Mouse (Mus musculus) limb, embryonic 11.5 days (tissue): Measurements from ENCODE around the gene Lyz1. TPM values are rescaled to one million over a fixed set of nuclear protein-coding genes. Genes with fewer than 3 reads are reported as not detected.
"Not testable (repeated sequence)": the region's sequence is repeated elsewhere in the genome, so short reads cannot be mapped to it uniquely, and the experiment has no call there.

Experiments
- ATAC-seq: fragments of 200-750 bp; cut with Nextera tagmentation; 2 replicates; pipeline ENCODE4 v1.8.0; 2017; ENCODE audit warnings: low read depth; ENCODE audit not compliant: insufficient number of reproducible peaks, low FRiP score, low TSS enrichment
- DNase-seq: peaks from one replicate; pipeline ENCODE4 v3.0.0-alpha.2; 2015; ENCODE audit warnings: low spot score
- H3K27ac ChIP-seq: fragments of 300-500 bp; sonication (generic); replicated peaks from 2 replicates; pipeline ENCODE4 v1.5.1; 2014; ENCODE audit warnings: low read depth, mild to moderate bottlenecking, low read length
- H3K27me3 ChIP-seq: fragments of 300-500 bp; sonication (generic); 2 replicates; pipeline ENCODE4 v1.6.1; 2014; ENCODE audit warnings: mild to moderate bottlenecking, low read length, mixed read lengths; ENCODE audit not compliant: control insufficient read depth, insufficient read depth
- H3K36me3 ChIP-seq: fragments of 300-500 bp; sonication (generic); 2 replicates; pipeline ENCODE4 v1.6.1; 2014; ENCODE audit warnings: mild to moderate bottlenecking, low read length, moderate library complexity, mixed read lengths; ENCODE audit not compliant: control insufficient read depth, insufficient read depth
- H3K4me1 ChIP-seq: fragments of 300-500 bp; sonication (generic); 2 replicates; pipeline ENCODE4 v1.6.1; 2014; ENCODE audit warnings: low read length, mixed read lengths; ENCODE audit not compliant: control insufficient read depth, insufficient read depth
- H3K4me2 ChIP-seq: fragments of 300-500 bp; sonication (generic); 2 replicates; pipeline ENCODE4 v1.6.1; 2014; ENCODE audit warnings: low read depth, mild to moderate bottlenecking, moderate library complexity; ENCODE audit not compliant: severe bottlenecking
- H3K4me3 ChIP-seq: fragments of 300-500 bp; sonication (generic); 2 replicates; pipeline ENCODE4 v1.5.1; 2014; ENCODE audit warnings: low read depth, low read length
- H3K9ac ChIP-seq: fragments of 300-500 bp; sonication (generic); 2 replicates; pipeline ENCODE4 v1.6.1; 2014; ENCODE audit warnings: mild to moderate bottlenecking, low read length
- H3K9me3 ChIP-seq: fragments of 300-500 bp; sonication (generic); 2 replicates; pipeline ENCODE4 v1.6.1; 2016; ENCODE audit warnings: low read length; ENCODE audit not compliant: control insufficient read depth
- WGBS: fragments of 180-500 bp; shearing (Covaris S2); extraction: QIAGEN DNeasy Blood & Tissue Kit; methylation state at CpG from one replicate; pipeline ENCODE4 v1.1.7; 2014; 5-methylcytosine and 5-hydroxymethylcytosine counted together
- polyA plus RNA-seq: library from polyadenylated mRNA; unstranded; fragments of >200 nt; fragmentation: Nextera tagmentation; extraction: Ambion mirVana; gene quantifications from 2 replicates; pipeline ENCODE4 v1.2.1, GENCODE M21; 2014

Gene Lyz1
- polyA plus RNA-seq, 1 experiment from 2014 or later, result not detected

GRCm38 (mm10) chr10:117290936-117291335 lies 1.7 kb downstream of the Lyz1 start:
- not testable (repeated sequence) for H3K9ac ChIP-seq, H3K36me3 ChIP-seq, DNase-seq, ATAC-seq, H3K27me3 ChIP-seq, H3K4me1 ChIP-seq, H3K4me2 ChIP-seq, H3K9me3 ChIP-seq, H3K27ac ChIP-seq, H3K4me3 ChIP-seq
- 93% methylated on average over 6 of the region's 6 CpGs for WGBS

DNA sequence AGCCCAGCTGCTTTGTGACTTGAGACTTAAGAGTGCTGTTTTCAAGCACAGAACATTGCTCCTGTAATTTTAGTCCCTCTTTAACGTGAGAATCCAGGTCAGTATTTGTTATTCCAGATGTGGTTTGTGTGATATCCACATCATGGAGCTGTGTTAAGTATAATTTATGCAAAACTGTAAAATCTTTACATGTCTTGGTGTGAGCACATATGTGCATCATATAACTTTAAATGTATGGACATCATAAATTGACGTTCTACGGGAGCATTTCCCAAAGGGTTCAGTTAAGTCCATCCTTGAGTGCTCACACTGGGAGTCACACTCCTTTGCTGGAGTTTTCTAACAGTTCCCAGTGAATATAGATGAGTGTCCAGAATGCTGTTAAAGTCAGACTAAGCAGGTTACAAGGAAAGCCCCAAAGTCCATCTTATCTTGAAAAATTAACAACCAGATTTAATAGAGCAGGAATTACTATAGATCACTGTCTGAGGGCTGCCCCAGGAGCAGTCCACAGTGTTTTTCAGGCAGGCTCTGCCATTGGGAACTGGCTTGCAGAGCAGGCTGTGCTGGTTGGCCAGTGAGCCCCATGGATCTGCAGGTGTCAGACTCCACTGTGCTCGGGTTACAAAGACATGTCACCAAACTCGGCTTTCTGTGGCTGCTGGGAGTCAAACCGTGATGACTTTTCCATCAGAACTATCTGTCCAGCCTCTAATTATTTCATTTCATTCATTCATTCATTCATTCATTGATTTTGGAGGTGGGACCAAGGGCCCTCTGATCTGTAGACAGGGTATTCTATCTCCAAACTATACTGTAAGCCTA lies 2.4 kb downstream of the Lyz1 start:
- Histone ChIP-seq H3K4me2 (no peak overlapping the region), H3K9ac (no peak overlapping the region), H3K4me1 (no peaks in the 10 kb centered on the region), H3K9me3 (no peaks in the 10 kb centered on the region), H3K4me3 (no peak overlapping the region), H3K27ac (no peak overlapping the region), H3K36me3 (no peaks in the 10 kb centered on the region), H3K27me3 (no peaks in the 10 kb centered on the region)
- WGBS, result 41% methylated on average over 6 of the region's 6 CpGs
- DNase-seq, result no peak
- ATAC-seq, result no peak

DNA sequence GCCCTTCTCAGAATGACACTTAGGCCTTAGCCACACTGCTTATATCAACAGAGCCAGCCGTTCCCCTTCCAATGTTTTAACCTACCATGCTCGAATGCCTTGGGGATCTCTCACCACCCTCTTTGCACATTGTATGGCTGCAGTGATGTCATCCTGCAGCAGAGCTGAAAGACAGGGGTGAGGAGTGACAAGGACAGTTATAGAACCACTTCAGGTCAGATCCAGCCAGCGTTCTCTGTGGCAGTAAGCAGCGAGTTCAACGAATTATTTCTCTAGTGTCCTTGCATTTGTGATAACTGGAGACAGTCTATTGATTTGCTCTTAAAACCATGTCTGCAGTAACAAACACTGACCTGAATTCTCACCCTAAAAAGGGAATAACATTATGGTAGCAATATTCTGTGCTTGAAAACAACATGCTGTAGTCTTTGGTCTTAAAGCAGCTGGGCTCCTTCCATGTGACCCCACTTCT lies 3.6 kb downstream of the Lyz1 start:
- H3K4me3 ChIP-seq, ATAC-seq, H3K9me3 ChIP-seq, H3K9ac ChIP-seq, H3K36me3 ChIP-seq, H3K4me1 ChIP-seq, H3K27me3 ChIP-seq, H3K27ac ChIP-seq, H3K4me2 ChIP-seq, DNase-seq: not testable (repeated sequence)
- 92% methylated on average over 5 of the region's 5 CpGs for WGBS

DNA sequence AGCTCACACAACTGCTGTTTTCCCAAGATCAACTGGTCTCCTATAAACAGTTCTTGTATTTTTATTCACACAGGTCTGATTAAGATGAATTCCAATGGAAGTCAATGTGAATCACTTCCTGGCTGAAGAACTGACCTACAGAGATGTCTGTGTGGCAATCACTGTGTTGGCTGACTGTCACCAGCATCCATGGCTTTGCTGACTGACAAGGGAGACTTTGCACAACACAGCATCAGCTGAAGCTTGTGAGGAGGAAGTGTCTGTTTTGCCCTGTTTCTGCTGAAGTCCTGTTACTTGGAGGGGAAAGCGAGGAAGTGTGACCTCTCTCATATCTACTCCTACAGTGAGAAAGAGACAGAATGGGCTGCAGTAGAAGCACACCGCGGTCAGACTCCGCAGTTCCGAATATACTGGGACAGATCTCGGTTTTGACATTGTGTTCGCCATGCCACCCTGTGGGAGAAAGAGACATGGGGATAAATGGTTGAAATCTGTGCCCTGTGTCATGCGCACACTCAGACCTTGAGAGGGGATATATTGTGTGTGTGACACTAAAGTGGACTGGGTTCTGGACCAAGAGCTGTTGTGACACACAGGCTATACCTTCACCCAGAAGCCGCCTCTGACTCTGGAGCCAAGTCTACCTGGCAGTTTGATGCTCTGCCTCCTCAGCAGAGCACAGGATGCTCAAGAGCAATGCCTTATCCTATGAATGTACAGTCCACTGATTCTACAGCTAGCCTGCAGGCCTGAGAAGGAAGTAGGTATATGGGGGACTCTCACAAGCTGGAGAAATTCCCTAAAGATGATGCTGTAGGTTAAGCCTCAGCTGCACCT lies 4.3 kb downstream of the Lyz1 start:
- 94% methylated on average over 9 of the region's 9 CpGs for WGBS
- H3K27ac ChIP-seq, result no peak overlapping the region

GRCm38 (mm10) chr10:117287226-117287850 lies 5.3 kb downstream of the Lyz1 start:
- Histone ChIP-seq H3K4me2 (no peak overlapping the region), H3K27me3 (no peaks in the 10 kb centered on the region), H3K9ac (no peak overlapping the region), H3K36me3 (no peaks in the 10 kb centered on the region), H3K4me1 (no peaks in the 10 kb centered on the region), H3K4me3 (no peak overlapping the region), H3K9me3 (no peaks in the 10 kb centered on the region), H3K27ac (no peak overlapping the region)
- DNase-seq, result no peak
- WGBS, result 85% methylated on average over 3 of the region's 3 CpGs
- ATAC-seq, result no peak

More for the DNA sequence above, 4.3 kb downstream of the Lyz1 start:
- Histone ChIP-seq H3K36me3 (no peaks in the 10 kb centered on the region), H3K9ac (no peak overlapping the region), H3K4me1 (no peaks in the 10 kb centered on the region), H3K27me3 (no peaks in the 10 kb centered on the region), H3K9me3 (no peaks in the 10 kb centered on the region), H3K4me3 (no peak overlapping the region), H3K4me2 (no peak overlapping the region)
- ATAC-seq (no peak), DNase-seq (no peak)

- 88% methylated on average over 6 of the region's 6 CpGs for WGBS
- Histone ChIP-seq H3K4me3 (no peak overlapping the region), H3K36me3 (no peaks in the 10 kb centered on the region), H3K9ac (no peak overlapping the region), H3K27me3 (no peaks in the 10 kb centered on the region), H3K27ac (no peak overlapping the region), H3K9me3 (no peaks in the 10 kb centered on the region), H3K4me2 (no peak overlapping the region), H3K4me1 (no peaks in the 10 kb centered on the region)
- ATAC-seq, result no peak
- no peak for DNase-seq
These were observed 6.2 kb downstream of the Lyz1 start for GRCm38 (mm10) chr10:117286366-117286970.

GRCm38 (mm10) chr10:117285584-117285983 lies 7.1 kb downstream of the Lyz1 start:
- H3K4me3 ChIP-seq, result not testable (repeated sequence)
- 87% methylated on average over 3 of the region's 7 CpGs for whole genome bisulfite sequencing

More at GRCm38 (mm10) chr10:117285584-117285983, 7.1 kb downstream of the Lyz1 start:
- H3K9me3 ChIP-seq, H3K36me3 ChIP-seq, DNase-seq, H3K4me1 ChIP-seq, ATAC-seq, H3K9ac ChIP-seq, H3K4me2 ChIP-seq, H3K27me3 ChIP-seq, H3K27ac ChIP-seq: not testable (repeated sequence)
